Mouse (Mus musculus) heart, embryonic 14.5 days (tissue): ENCODE data around the gene Htatip2. TPM values are rescaled to one million over a fixed set of nuclear protein-coding genes. Genes with fewer than 3 reads are reported as not detected.

Source experiments
- ATAC-seq: fragments of 200-750 bp; cut with Nextera tagmentation; 2 replicates; pipeline ENCODE4 v1.8.0; 2017; ENCODE audit warnings: low read depth, moderate TSS enrichment; ENCODE audit not compliant: insufficient number of reproducible peaks, insufficient read depth, low FRiP score
- H3K27ac ChIP-seq, 2 experiments: fragments of 200-500 bp in 1 of 2; fragments of 300-500 bp in 1 of 2; sonication (generic) in 1 of 2; replicated peaks in 1 of 2; 2 replicates each; pipeline ENCODE4 v1.5.1; 2012 to 2014; ENCODE audit warnings: low read depth in 2 of 2, low read length in 2 of 2, control low read depth in 1 of 2, mild to moderate bottlenecking in 1 of 2, mixed read lengths in 1 of 2; ENCODE audit not compliant: control insufficient read depth in 1 of 2, insufficient read depth in 1 of 2
- H3K27me3 ChIP-seq: fragments of 300-500 bp; sonication (generic); 2 replicates; pipeline ENCODE4 v1.6.1; 2014; ENCODE audit warnings: mild to moderate bottlenecking, low read length, control low read depth; ENCODE audit not compliant: control insufficient read depth, insufficient read depth
- H3K36me3 ChIP-seq: fragments of 300-500 bp; sonication (generic); 2 replicates; pipeline ENCODE4 v1.6.1; 2014; ENCODE audit warnings: mild to moderate bottlenecking, control low read depth, low read length, mixed read lengths; ENCODE audit not compliant: control insufficient read depth, insufficient read depth
- H3K4me1 ChIP-seq, 2 experiments: fragments of 200-500 bp in 1 of 2; fragments of 300-500 bp in 1 of 2; sonication (generic) in 1 of 2; 2 replicates each; pipeline ENCODE4 v1.6.1; 2012 to 2014; ENCODE audit warnings: low read length in 2 of 2, control low read depth in 1 of 2, mixed read lengths in 1 of 2; ENCODE audit not compliant: control insufficient read depth in 2 of 2, insufficient read depth in 2 of 2
- H3K4me2 ChIP-seq: fragments of 300-500 bp; sonication (generic); 2 replicates; pipeline ENCODE4 v1.6.1; 2014; ENCODE audit warnings: mild to moderate bottlenecking, low read length
- H3K4me3 ChIP-seq, 2 experiments: fragments of 200-500 bp in 1 of 2; fragments of 300-500 bp in 1 of 2; sonication (generic) in 1 of 2; 2 replicates each; pipeline ENCODE4 v1.5.1; 2012 to 2014; ENCODE audit warnings: low read length in 2 of 2, mild to moderate bottlenecking in 2 of 2, control low read depth in 1 of 2, low read depth in 1 of 2, moderate library complexity in 1 of 2; ENCODE audit not compliant: control insufficient read depth in 1 of 2, insufficient read depth in 1 of 2
- H3K9ac ChIP-seq: fragments of 300-500 bp; sonication (generic); 2 replicates; pipeline ENCODE4 v1.6.1; 2014; ENCODE audit warnings: mild to moderate bottlenecking, low read length
- H3K9me3 ChIP-seq: fragments of 300-500 bp; sonication (generic); 2 replicates; pipeline ENCODE4 v1.6.1; 2016; ENCODE audit warnings: low read length, control low read depth; ENCODE audit not compliant: control insufficient read depth
- WGBS: fragments of 180-500 bp; shearing (Covaris S2); extraction: QIAGEN DNeasy Blood & Tissue Kit; methylation state at CpG from one replicate; pipeline ENCODE4 v1.1.7; 2014; 5-methylcytosine and 5-hydroxymethylcytosine counted together
- polyA plus RNA-seq: library from polyadenylated mRNA; unstranded; fragments of >200 nt; fragmentation: Nextera tagmentation; extraction: Ambion mirVana; gene quantifications from 2 replicates; pipeline ENCODE4 v1.2.1, GENCODE M21; 2014

Gene Htatip2
- polyA plus RNA-seq, 1 experiment from 2014 or later, result 14.9 TPM

DNA sequence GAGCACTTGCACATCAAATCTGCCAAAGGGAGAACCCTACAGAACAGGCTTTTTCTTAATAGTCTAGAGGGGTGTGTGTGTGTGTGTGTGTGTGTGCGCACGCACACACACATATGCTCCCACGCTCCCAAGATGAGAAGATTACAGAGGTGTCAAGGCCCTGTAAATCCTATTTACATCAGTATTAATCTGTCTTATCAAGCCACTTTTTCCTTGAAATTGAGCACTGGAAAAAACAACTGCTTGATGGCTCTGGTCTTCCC is 28.4 kb downstream of the Htatip2 start:
- H3K27me3 ChIP-seq, result no peaks in the 10 kb centered on the region
- no peak overlapping the region for H3K4me3 ChIP-seq
- no peak overlapping the region for H3K4me2 ChIP-seq
- ATAC-seq, result no peak
- H3K9ac ChIP-seq, result no peak overlapping the region
- H3K4me1 ChIP-seq, result no peaks in the 10 kb centered on the region
- H3K9me3 ChIP-seq, result no peaks in the 10 kb centered on the region
- H3K36me3 ChIP-seq, result peaks cover 92% of the 10 kb centered on the region
- WGBS, result 98% methylated on average over 3 of the region's 3 CpGs
- H3K27ac ChIP-seq, result no peak overlapping the region

DNA sequence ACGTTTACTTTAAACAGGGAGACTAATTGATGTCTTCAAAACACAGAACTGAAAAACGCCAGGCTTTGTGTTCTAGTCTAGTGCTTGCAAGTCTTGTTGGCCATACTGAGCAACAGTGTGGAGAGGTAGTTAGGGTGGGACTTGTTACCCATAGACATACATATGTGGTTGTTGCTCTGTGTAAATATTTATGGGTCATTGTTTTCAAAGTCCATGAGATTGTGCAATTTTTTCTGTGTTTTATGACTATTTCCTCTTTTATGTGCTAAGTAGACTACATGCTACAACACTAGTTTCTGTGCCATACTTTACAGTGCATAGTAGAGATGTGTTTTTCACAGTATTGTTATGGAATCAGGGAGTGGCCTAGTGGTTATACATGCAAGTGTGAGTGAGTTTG is 35.4 kb downstream of the Htatip2 start:
- no peaks in the 10 kb centered on the region for H3K9me3 ChIP-seq
- ATAC-seq, result no peak
- no peak overlapping the region for H3K9ac ChIP-seq
- H3K27me3 ChIP-seq, result no peaks in the 10 kb centered on the region
- WGBS, result 77% methylated on average over 2 of the region's 2 CpGs
- H3K4me3 ChIP-seq, result no peak overlapping the region
- H3K27ac ChIP-seq, result no peak overlapping the region
- H3K4me2 ChIP-seq, result no peak overlapping the region
- no peaks in the 10 kb centered on the region for H3K4me1 ChIP-seq
- peaks cover 86% of the 10 kb centered on the region for H3K36me3 ChIP-seq

DNA sequence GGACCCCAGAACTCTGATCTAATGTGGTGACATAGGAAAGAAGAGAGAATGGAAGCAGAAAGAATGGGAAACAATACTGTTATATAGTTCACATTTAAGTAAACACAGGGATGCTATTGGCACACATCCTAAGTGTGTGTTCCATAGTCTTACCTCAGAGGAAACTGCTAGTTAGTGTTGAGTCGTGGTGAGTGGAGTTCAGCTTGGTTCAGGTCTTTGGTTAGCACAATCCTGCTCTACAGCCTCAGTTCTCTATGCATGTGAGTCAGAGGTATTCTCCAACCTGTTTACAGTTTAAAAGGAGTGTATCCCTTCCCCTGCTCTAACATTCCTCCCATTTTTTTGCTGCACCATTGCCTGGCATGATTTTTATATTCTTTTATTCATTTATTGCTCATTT is 38.3 kb downstream of the Htatip2 start:
- H3K27me3 ChIP-seq, result no peaks in the 10 kb centered on the region
- H3K4me1 ChIP-seq, result peaks cover 0 to 9% of the 10 kb centered on the region in 2 experiments; a peak in 1 of 4 replicates
- H3K4me3 ChIP-seq, result no peak overlapping the region
- peaks cover 74% of the 10 kb centered on the region for H3K36me3 ChIP-seq
- no peaks in the 10 kb centered on the region for H3K9me3 ChIP-seq
- no peak overlapping the region for H3K4me2 ChIP-seq
- no peak for ATAC-seq
- no peak overlapping the region for H3K27ac ChIP-seq
- H3K9ac ChIP-seq, result no peak overlapping the region
- WGBS, result 71% methylated on average over 1 of the region's 1 CpGs

DNA sequence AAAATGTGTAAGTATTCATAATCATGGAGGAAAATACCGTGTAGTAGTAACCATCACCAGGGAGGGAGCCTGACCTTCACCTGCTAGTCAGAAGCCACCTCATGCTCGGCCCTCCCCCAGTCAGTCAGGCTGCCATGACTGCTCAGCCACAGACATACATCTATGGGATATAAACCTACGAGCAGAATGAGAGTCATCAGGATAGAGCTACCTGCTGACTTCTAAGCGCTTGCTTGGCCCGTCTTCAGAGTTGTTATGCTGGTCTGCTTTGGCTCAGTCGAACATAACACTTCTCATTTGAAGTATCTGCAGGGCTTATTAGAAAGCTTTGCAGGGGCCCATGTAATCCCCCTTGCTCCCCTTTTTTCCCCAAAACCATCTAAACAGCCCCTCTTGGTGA is 44.6 kb downstream of the Htatip2 start:
- no peak for ATAC-seq
- Histone ChIP-seq H3K27ac (no peak overlapping the region), H3K9ac (no peak overlapping the region), H3K4me3 (no peak overlapping the region), H3K4me2 (no peak overlapping the region), H3K4me1 (peaks cover 4 to 9% of the 10 kb centered on the region in 2 experiments; a peak in 2 of 4 replicates), H3K9me3 (no peaks in the 10 kb centered on the region), H3K36me3 (peaks cover 40% of the 10 kb centered on the region), H3K27me3 (no peaks in the 10 kb centered on the region)
- whole genome bisulfite sequencing, result 84% methylated on average over 6 of the region's 6 CpGs

DNA sequence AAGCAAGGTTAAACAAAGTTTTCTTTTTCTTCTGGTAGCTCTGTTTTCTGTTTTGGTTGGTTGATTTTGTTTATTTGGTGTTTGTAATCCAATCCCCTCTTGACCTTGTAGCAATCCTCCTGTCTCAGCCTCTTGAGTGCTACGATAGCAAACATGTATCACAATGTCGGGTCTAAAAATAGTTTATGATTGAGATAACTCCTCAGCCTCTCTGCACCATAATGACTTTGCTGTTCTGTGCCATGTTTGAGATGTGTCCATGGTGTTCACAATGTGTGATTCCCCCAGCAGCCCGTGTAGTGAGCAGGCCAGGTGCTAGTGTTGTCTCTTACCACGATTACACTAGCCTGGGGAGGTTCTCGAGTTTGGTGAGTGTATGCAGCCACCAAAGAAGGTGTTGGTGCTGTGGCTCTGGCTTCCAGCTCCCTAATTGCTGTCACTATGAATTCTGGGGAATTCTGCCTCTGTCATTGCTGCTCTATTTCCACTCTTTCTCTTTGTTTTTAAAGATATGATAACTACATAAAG is 45.8 kb downstream of the Htatip2 start:
- 39% methylated on average over 5 of the region's 5 CpGs for WGBS
- H3K36me3 ChIP-seq, result peaks cover 41% of the 10 kb centered on the region
- H3K27me3 ChIP-seq, result no peaks in the 10 kb centered on the region
- no peak for ATAC-seq
- H3K27ac ChIP-seq, result peak overlapping the region; percentile 22 to 34; a peak in 1 of 4 replicates
- no peaks in the 10 kb centered on the region for H3K9me3 ChIP-seq
- no peak overlapping the region for H3K4me3 ChIP-seq
- H3K4me2 ChIP-seq, result no peak overlapping the region
- H3K9ac ChIP-seq, result no peak overlapping the region
- H3K4me1 ChIP-seq, result peaks cover 4 to 9% of the 10 kb centered on the region in 2 experiments; a peak in 2 of 4 replicates

DNA sequence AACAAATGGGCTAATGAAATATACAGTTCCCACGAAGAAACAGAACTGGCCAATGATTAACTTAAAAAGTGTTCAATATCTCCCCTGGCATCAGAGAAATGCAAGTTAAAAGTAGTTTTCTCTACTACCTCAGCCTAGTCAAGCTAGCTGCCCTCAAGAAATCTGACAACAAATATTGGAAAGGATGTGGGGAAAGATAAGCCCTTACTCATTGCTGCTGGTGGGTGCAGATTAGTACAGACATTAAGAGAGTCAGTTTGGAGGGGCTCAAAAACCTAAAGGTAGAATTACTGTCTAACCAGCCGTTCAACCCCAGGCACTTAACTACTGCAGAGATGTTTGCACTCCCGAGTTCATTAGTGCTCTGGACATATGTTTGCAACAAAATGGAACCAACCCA is 46.7 kb downstream of the Htatip2 start:
- 80% methylated on average over 3 of the region's 3 CpGs for WGBS
- no peak for ATAC-seq
- Histone ChIP-seq H3K4me2 (no peak overlapping the region), H3K4me3 (no peak overlapping the region), H3K36me3 (peaks cover 34% of the 10 kb centered on the region), H3K27ac (no peak overlapping the region), H3K9ac (no peak overlapping the region), H3K27me3 (no peaks in the 10 kb centered on the region), H3K4me1 (peaks cover 4 to 9% of the 10 kb centered on the region in 2 experiments; a peak in 2 of 4 replicates), H3K9me3 (no peaks in the 10 kb centered on the region)

DNA sequence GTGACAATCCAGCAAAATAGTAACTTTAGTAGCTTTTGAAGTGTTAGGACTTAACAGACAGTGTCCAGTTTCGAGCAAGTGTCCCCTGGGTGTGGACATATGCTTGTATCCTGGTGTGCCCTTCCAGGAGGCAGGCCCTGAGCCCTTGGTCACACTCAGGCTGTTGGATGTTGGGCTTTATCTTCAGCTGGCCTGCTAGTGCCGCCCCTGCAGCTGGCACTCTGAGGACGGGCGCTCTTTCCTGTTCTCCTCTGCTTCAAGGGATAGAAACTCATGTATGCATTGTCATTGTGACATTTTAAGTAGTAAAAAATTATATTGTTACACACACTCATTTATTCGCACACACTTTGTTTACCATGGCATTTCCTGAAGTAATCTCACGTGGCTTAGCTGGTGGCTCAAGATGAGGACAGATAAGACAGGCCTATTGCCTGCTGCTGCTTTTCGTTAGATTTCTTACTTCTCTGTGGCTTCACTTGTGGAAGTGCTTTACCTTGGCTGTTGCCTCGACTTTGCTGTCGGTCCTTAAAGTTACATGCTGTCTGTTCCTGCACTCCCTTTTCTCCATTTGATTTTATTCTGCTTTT is 48.3 kb downstream of the Htatip2 start:
- Histone ChIP-seq H3K27me3 (no peaks in the 10 kb centered on the region), H3K4me3 (no peak overlapping the region), H3K4me1 (peaks cover 0 to 4% of the 10 kb centered on the region in 2 experiments; a peak in 1 of 4 replicates), H3K9me3 (no peaks in the 10 kb centered on the region), H3K27ac (no peak overlapping the region), H3K9ac (no peak overlapping the region), H3K36me3 (peaks cover 40% of the 10 kb centered on the region), H3K4me2 (no peak overlapping the region)
- no peak for ATAC-seq
- WGBS, result 75% methylated on average over 9 of the region's 9 CpGs
